Mouse (Mus musculus): ENCODE measurements around the gene Plxdc1.

The Plxdc1 gene

DNA sequence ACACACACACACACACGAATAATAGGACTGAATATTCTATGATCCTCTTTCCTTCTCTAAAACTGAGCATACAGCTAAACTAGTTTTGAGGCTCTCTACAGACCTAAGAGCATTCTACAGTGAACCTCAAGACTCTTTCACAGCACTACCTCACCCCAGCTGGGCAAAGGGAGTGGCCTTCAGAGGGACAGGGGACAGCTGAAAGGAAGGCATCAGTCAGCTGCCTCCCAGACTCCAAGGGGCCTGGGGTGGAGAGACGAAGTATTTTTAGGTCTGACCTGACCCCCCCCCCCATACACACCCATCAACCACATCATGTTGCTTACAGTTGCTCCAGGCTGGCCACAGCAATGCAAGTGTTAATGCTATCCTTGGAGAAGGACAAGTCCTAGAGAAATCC lies 34.9 kb upstream of the Plxdc1 start:
- POLR2A ChIA-PET: interaction anchor here (0.6 to 9.9 kb wide), 29 partner anchors 7 to 281 kb away, joined by 3 to 77 read pairs (median 4); partner anchors contain the start of genes Rpl19 (in 2 of the 4), Cwc25 (in 1 of the 4), Rpl23 (in 1 of the 4) and Stac2 (in 1 of the 4)

DNA sequence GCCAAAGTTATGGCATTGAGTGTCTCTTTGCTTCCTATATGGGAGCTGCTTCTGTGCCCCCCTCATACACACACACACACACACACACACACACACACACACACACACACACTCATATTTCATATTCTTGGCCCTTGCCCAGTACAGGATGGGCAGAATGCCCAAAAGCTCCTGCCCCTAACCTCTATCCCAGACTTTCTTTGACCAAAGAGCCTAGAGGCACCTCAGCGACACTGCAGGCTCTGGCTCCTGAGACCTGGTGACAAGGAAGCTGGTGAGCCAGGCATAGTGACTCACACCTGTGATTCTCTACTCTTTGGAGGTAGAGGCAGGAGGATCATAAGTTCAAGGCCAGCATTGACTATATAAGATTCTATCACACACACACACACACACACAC lies 34.5 kb upstream of the Plxdc1 start:
- POLR2A ChIA-PET: interaction anchor here (0.6 to 9.9 kb wide), 27 partner anchors 7 to 280 kb away, joined by 3 to 77 read pairs (median 4); partner anchors contain the start of genes Rpl19 (in 2 of the 4), Rpl23 (in 1 of the 4) and Stac2 (in 1 of the 4)
- CTCF ChIA-PET: interaction anchor here in 3 of 4 experiments (0.5 to 4.7 kb wide), 7 partner anchors 8 to 243 kb away, joined by 3 to 40 read pairs (median 4); no protein-coding TSS in a partner anchor

More for the DNA sequence above, 34.9 kb upstream of the Plxdc1 start:
- CTCF ChIA-PET: interaction anchor here in 3 of 4 experiments (0.5 to 4.7 kb wide), 7 partner anchors 9 to 244 kb away, joined by 3 to 40 read pairs (median 4); no protein-coding TSS in a partner anchor

DNA sequence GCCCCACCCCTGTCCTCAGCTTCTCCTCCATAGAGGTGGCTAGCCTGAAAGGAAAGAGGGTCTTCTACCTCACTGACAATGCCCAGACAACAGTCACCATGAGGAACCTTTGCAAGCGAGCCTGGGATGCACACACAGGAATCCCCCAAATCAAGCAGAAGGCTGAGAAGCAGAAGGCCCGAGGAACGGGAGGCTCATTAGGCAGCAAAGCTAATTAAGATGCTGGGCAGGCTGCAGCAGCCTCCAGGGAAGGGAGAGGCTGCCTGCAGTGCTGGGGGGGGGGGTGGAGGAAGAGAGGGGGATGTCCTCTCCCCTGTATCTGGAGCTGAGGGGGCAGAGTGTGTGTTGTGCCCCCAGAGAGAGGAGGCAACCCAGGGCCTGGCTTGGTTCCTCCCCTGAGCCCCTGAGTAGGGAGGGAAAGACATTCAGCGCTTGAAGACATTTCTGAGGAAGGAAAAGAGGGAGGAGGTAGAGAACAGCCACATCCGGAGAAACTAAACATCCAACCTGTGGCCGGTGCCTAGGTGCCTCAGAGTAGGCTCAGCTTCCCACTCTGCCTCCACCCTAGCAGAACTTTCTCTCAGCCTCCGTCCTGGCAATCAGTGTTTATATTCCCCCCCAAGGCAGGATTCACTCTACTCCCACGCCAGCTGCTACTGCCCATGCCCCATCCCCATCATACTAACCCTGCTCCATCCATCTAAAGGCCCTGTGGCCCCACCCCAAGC lies 33.8 kb upstream of the Plxdc1 start:
- POLR2A ChIA-PET: interaction anchor here (0.6 to 9.9 kb wide), 41 partner anchors 8 to 280 kb away, joined by 3 to 77 read pairs (median 4); partner anchors contain the start of genes Rpl19 (in 2 of the 4), Lasp1 (in 1 of the 4) and Stac2 (in 1 of the 4)
- CTCF ChIA-PET: interaction anchor here in 3 of 4 experiments (0.6 to 4.7 kb wide), 26 partner anchors 8 to 323 kb away, joined by 3 to 40 read pairs (median 4); partner anchors contain the start of genes Fbxo47 (in 1 of the 3) and Plxdc1 (in 1 of the 3)

DNA sequence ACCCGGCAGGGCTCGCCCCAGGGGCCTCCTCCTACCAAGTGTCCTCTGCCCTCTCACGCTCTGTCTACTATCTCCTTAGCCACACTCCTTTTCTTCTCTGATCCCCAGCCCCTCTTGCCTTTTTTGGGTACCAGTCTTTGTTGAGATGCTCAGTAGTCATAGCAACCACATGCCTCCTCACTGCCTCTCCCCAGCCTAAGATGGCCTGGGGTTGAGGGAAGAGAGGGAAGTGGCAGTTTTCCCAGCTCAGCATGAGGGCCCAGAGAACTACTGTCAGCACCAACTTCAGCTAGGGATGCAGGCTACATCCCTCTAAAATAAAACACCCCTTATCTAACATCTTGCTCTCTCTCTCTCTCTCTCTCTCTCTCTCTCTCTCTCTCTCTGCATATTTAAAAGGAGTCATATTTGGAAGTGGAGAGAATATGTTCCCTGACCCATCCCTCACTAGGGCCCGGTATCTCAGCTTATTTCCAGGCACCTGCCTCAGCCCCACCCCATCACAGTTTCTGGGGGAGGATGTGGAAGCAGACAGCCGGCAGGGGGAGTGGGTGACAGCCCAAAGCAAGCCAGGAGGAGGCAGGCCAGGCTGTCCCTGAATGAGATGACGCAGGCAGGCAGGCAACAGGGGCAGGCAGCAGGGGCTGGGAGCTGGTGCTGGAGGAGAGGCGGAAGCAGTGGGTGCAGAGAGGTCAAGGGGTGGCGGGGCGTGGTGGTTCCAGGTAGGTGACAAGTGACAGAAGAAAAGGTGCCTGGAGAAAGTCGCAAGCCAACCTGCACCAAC lies 32.8 kb upstream of the Plxdc1 start:
- CTCF ChIA-PET: interaction anchor here (0.5 to 4.7 kb wide), 37 partner anchors 8 to 946 kb away, joined by 3 to 40 read pairs (median 4); partner anchors contain the start of genes B230217C12Rik (in 1 of the 4), Cwc25 (in 1 of the 4), Fbxo47 (in 1 of the 4) and Plxdc1 (in 1 of the 4)
- POLR2A ChIA-PET: interaction anchor here (0.6 to 9.9 kb wide), 49 partner anchors 8 to 612 kb away, joined by 3 to 77 read pairs (median 4); partner anchors contain the start of genes Rpl19 (in 3 of the 4), Cdk12 (in 1 of the 4), Lasp1 (in 1 of the 4) and Stac2 (in 1 of the 4)

DNA sequence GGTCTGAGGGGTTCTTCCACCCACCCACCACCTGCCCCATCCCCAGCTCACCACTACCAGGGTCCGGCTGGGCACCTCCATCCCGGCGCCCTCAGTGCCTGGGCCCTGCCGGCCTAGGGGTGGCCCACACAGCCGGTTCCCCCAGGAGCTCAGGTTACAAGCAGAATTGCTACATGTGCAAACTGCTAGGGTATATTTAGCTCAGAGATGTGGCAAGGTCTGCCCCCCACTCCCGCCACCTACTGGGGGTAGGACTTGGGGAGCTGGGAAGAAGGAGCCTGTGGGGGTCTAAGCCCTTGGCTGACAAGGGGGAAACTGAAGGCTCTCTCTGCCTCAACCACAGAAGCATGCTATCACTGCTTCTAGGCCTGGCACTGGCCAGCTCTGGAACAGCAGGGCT lies 32.0 kb upstream of the Plxdc1 start:
- CTCF ChIA-PET: interaction anchor here (0.5 to 4.7 kb wide), 17 partner anchors 9 to 178 kb away, joined by 3 to 34 read pairs (median 4); partner anchors contain the start of gene B230217C12Rik (in 1 of the 4)
- POLR2A ChIA-PET: interaction anchor here (0.6 to 9.9 kb wide), 23 partner anchors 8 to 611 kb away, joined by 3 to 77 read pairs (median 3); partner anchors contain the start of genes Rpl19 (in 3 of the 4), Cdk12 (in 1 of the 4) and Stac2 (in 1 of the 4)

DNA sequence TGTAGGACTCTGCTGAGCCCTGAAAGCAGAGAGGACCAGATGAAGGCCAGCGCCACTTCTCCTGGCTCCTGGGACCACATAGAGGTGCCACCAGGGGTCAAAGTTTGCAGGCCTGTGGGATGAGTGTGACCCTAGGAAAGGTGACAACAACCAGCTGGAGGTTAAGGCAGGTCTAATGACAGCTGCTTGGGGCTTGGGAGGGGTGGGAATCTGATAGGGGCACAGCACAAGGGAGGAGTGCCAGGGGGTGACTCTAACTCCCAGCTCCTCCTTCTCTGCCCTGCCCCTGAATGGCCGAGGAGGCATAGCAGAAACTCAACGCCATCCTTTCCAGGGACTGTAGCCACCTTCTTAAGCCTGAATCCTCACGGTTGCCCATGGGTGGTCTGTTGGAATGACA lies 30.6 kb upstream of the Plxdc1 start:
- ChIA-PET POLR2A (interaction anchor here in 3 of 4 experiments (0.6 to 9.9 kb wide), 3 partner anchors 12 to 218 kb away, joined by 3 to 77 read pairs (median 3); partner anchors contain the start of genes Lasp1 (in 1 of the 3) and Rpl19 (in 1 of the 3)), CTCF (interaction anchor here in 2 of 4 experiments (0.6 to 2.4 kb wide), 2 partner anchors 14 to 664 kb away, joined by 4 to 11 read pairs; no protein-coding TSS in a partner anchor)

DNA sequence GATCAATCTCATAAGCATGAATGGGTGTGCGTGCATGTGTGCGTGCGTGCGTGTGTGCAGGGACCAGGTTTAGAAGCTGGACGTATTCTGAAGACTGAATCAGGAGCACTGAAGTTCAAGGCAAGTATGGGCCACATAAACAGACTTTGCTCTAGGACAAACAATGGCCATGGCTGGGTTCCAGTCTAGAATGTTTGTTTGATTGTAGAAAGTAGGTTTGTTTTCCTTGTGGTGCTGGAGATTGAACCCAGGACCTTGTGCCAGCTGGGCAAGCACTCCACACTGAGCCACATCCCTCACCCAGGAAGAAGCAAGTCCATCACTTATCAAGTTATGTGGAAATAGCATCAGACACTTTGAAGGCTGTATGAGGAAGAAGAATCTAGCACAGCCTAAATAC lies 29.9 kb upstream of the Plxdc1 start:
- CTCF ChIA-PET: interaction anchor here in 2 of 4 experiments (0.6 to 2.4 kb wide), 3 partner anchors 13 to 664 kb away, joined by 3 to 11 read pairs (median 4); no protein-coding TSS in a partner anchor
- POLR2A ChIA-PET: interaction anchor here in 3 of 4 experiments (0.6 to 9.9 kb wide), 4 partner anchors 11 to 217 kb away, joined by 3 to 77 read pairs (median 30); partner anchors contain the start of genes Rpl19 (in 2 of the 3) and Lasp1 (in 1 of the 3)

DNA sequence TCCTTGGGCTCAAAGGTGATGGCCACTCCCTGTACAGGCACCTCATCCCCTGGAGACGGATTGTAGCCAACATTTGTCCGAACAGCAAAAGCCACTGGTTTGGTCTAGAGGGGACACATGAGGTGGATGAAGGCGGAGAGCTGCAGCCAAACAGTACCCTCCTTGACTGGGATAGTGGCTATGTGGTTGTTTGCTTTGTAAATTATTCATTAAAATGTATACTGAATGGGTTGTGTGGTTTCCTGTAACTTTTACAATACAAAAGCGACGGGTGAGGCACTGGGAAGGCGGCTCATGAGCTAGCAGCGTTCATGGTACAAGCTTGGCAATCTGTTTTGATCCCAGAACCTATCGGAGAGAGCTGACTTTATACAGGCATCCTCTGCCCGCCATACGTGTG lies 26.6 kb upstream of the Plxdc1 start:
- ChIA-PET CTCF (interaction anchor here (0.6 to 3.2 kb wide), 21 partner anchors 8 to 457 kb away, joined by 3 to 36 read pairs (median 4); partner anchors contain the start of gene Arl5c (in 1 of the 4)), POLR2A (interaction anchor here (0.6 to 5.5 kb wide), 36 partner anchors 8 to 315 kb away, joined by 3 to 56 read pairs (median 4); partner anchors contain the start of genes Rpl19 (in 4 of the 4), Cacnb1 (in 2 of the 4), Fbxo47 (in 2 of the 4) and Arl5c (in 1 of the 4))

DNA sequence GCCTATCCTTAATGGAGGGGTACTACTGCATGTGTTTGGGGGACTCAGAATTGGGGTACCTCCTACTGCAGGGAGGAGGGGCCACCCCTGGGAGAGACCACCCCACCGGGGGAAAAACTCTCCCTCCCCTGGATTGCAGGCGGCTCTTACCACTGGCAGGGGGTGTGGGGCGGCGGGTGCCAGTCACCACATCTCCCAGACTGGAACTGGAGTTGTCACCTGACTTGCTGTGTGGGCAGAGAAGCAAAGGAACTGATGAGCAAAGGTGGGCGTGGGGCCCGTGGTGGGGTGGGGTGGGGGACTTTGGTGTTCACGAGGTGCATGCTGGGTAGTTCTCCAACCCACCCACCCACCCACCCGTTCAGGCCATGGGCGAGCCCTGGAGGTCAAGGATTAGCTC lies 25.5 kb upstream of the Plxdc1 start:
- ChIA-PET POLR2A (interaction anchor here in 3 of 4 experiments (0.5 to 5.5 kb wide), 31 partner anchors 8 to 710 kb away, joined by 3 to 56 read pairs (median 4); partner anchors contain the start of genes Rpl19 (in 3 of the 3), Cacnb1 (in 2 of the 3), Arl5c (in 1 of the 3) and Fbxo47 (in 1 of the 3)), CTCF (interaction anchor here in 3 of 4 experiments (1.0 to 3.2 kb wide), 14 partner anchors 8 to 522 kb away, joined by 3 to 36 read pairs (median 3); partner anchors contain the start of genes Arl5c (in 1 of the 3) and Stac2 (in 1 of the 3))

DNA sequence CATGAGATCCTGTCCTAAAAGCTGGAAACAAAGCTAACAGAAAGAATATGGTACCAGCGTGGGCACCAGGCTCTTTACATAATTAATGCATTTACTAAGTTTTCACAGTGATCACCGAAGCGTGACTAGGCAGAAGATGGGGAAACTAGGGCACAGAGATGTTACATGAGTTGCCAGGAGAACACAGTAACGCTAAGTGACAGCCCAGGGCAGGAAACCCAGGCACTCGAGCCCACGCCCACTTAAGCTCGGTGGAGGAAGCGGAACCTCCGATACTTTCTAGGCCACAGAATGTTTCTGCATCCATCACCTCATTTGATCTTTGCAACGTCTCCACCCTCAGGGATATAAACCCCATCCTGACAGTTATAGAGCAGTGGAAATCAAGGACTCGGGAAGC lies 21.8 kb upstream of the Plxdc1 start:
- CTCF ChIA-PET: interaction anchor here (0.9 to 2.1 kb wide), 5 partner anchors 11 to 108 kb away, joined by 3 to 5 read pairs (median 3); no protein-coding TSS in a partner anchor
- POLR2A ChIA-PET: interaction anchor here in 2 of 4 experiments (1.0 to 7.0 kb wide), 8 partner anchors 11 to 194 kb away, joined by 3 to 31 read pairs (median 6); partner anchors contain the start of gene Rpl19 (in 1 of the 2)

DNA sequence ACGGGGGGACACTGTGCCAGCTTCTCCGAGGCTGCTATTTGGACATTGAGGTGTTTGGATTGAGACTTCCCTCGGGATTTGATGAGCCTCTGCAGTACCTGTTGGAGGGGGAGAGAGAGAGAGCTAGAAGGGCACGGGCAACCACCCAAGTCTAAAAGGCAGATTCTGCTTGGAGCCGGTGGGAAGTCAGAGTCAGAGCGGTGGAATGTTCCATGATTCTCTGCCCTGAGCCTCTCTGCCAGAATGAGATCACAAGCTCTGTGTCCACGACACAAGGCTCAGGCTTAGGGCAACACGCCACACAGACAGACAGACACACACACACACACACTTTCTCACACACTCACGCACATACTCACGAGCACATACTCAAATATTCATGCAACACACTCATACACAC lies 19.4 kb upstream of the Plxdc1 start:
- POLR2A ChIA-PET: interaction anchor here (0.6 to 7.0 kb wide), 30 partner anchors 9 to 1747 kb away, joined by 3 to 64 read pairs (median 4); partner anchors contain the start of genes Rpl19 (in 3 of the 4), Cacnb1 (in 2 of the 4), Fbxo47 (in 2 of the 4) and Rpl23 (in 2 of the 4)
- CTCF ChIA-PET: interaction anchor here (0.5 to 5.1 kb wide), 9 partner anchors 11 to 81 kb away, joined by 3 to 40 read pairs (median 3); partner anchors contain the start of genes Arl5c (in 1 of the 4), Cacnb1 (in 1 of the 4) and Stac2 (in 1 of the 4)

DNA sequence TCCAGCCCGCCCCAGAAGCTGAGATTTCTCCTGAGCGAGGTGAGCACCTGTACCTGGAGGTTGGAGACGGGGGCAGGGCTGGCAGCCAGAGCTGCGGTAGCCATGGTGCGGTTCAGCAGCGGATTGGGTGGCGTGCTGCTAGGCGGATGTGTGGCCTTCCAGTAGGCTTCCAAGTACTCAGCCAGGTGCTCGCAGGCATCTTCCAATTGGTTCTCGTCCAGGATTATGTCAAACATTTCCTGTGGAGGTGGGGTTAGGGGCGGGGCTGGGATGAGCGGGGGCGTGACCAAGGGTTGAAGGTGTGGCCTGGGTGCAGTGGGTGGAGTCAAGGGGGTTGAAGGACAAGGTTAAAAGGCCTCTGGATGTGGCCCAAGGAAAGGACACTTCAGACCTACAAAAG lies 18.8 kb upstream of the Plxdc1 start:
- CTCF ChIA-PET: interaction anchor here (0.5 to 5.1 kb wide), 18 partner anchors 10 to 824 kb away, joined by 3 to 40 read pairs (median 3); partner anchors contain the start of genes Arl5c (in 1 of the 4), Lasp1 (in 1 of the 4) and Stac2 (in 1 of the 4)
- POLR2A ChIA-PET: interaction anchor here (0.5 to 7.0 kb wide), 51 partner anchors 8 to 1746 kb away, joined by 3 to 64 read pairs (median 4); partner anchors contain the start of genes Fbxo47 (in 3 of the 4), Rpl19 (in 3 of the 4), Rpl23 (in 3 of the 4) and Arl5c (in 1 of the 4)

DNA sequence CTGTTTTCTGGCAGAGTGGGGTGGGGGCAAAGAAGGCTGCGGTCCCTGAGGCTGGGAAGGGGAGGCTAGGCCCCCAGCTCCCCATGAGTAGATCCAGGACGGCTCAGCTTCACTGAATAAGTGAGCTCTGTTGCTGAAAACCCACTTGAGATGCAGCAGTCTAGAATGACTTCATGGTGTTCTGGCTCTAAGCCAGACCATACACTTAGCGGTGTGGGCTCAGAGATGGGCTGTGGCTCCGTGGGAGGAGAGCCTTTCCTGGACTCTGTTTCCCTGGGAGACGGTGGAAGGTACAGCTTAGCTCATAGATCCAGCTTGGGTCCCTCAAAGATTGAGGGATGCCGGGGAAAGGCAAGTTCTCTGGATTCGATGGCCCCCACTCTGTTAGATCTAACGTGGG lies 17.9 kb upstream of the Plxdc1 start:
- ChIA-PET CTCF (interaction anchor here (0.5 to 5.1 kb wide), 24 partner anchors 8 to 359 kb away, joined by 3 to 40 read pairs (median 3); partner anchors contain the start of gene Arl5c (in 2 of the 4)), POLR2A (interaction anchor here in 3 of 4 experiments (0.5 to 7.0 kb wide), 51 partner anchors 9 to 918 kb away, joined by 3 to 64 read pairs (median 5); partner anchors contain the start of genes Fbxo47 (in 3 of the 3), Rpl19 (in 3 of the 3), Rpl23 (in 3 of the 3) and Arl5c (in 2 of the 3))

DNA sequence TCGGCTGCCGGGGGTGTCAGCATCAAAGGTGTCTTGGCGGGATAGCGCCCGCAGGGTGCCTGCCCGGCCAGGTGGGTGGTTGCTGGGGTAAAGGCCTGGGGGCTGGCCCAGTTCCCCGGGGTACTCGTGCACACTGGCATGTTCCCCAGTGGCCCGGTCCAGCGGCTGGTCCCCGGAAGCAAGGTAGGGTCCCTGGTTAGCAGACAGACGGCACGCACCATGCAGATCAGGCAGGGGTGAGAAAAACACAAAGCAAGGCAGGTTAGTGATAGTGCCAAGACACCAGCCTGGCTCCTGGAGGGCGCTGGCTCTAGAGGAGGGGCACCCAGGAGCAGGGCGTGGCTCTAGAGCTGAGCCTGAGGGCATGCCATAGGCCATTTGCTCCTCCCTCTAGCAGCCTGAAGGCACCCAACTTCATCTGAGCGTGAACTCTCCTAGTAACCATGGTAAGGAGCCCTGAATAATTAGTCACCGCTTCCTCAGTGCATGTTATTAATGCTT lies 17.0 kb upstream of the Plxdc1 start:
- ChIA-PET POLR2A (interaction anchor here (0.6 to 7.0 kb wide), 53 partner anchors 8 to 300 kb away, joined by 3 to 64 read pairs (median 5); partner anchors contain the start of genes Rpl19 (in 3 of the 4), Arl5c (in 2 of the 4), Cacnb1 (in 2 of the 4) and Fbxo47 (in 2 of the 4)), CTCF (interaction anchor here (0.7 to 5.1 kb wide), 57 partner anchors 8 to 670 kb away, joined by 3 to 40 read pairs (median 4); partner anchors contain the start of genes 1700001P01Rik (in 1 of the 4), Arl5c (in 1 of the 4), Cacnb1 (in 1 of the 4) and Fbxl20 (in 1 of the 4))

DNA sequence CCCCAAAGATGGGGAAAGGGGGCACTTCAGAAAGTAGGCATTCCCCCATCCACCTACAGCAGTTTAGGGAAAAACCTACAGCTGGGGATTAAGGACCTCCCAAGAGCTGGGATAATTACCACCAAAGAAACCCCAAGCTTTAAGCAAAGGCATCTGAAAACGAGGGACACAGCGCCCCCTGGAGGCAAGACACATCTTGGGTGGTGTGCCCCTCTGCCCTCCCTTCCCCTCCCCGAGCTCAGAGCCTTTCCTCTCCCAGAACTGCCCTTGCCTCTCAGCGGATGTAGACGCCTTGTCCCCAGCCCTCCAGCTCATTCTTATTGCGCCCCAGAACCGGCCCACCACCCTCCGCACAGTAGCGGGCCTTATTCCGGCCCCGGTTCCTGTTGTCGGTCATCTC lies 16.4 kb upstream of the Plxdc1 start:
- CTCF ChIA-PET: interaction anchor here (0.5 to 5.1 kb wide), 85 partner anchors 8 to 670 kb away, joined by 3 to 40 read pairs (median 4); partner anchors contain the start of genes Plxdc1 (in 3 of the 4), Fbxo47 (in 2 of the 4), 1700001P01Rik (in 1 of the 4) and Cacnb1 (in 1 of the 4)

More for the DNA sequence above, 16.4 kb upstream of the Plxdc1 start:
- POLR2A ChIA-PET: interaction anchor here (0.6 to 7.0 kb wide), 48 partner anchors 9 to 389 kb away, joined by 3 to 64 read pairs (median 4); partner anchors contain the start of genes Rpl19 (in 3 of the 4), Cacnb1 (in 2 of the 4), Fbxo47 (in 2 of the 4) and Cdk12 (in 1 of the 4)
